Mouse (Mus musculus): ENCODE measurements around the gene Csrnp2. TPM values are rescaled to one million over a fixed set of nuclear protein-coding genes. Genes with fewer than 3 reads are reported as not detected.
A peak's percentile ranks its signal among the peaks of the same experiment; 100 is the strongest.
"Not testable (repeated sequence)": the region's sequence is repeated elsewhere in the genome, so short reads cannot be mapped to it uniquely, and the experiment has no call there.

Csrnp2 gene
- total and polyA plus RNA-seq, 3 experiments, result 1.7 to 2.7 (median 2.1) TPM

GRCm38 (mm10) chr15:100510072-100510471, 14.8 kb upstream of the Csrnp2 start:
- Histone ChIP-seq H3K9ac (ENCODE audit: low read depth, low read length) (no peak overlapping the region), H3K4me1 (ENCODE audit: control insufficient read depth, insufficient read depth, low read length) (no peaks in the 10 kb centered on the region), H3K36me3 (ENCODE audit: control insufficient read depth, insufficient read depth, low read length) (no peaks in the 10 kb centered on the region), H3K4me3 (no peak overlapping the region), H3K27ac (no peak overlapping the region), H3K79me2 (replicated peaks; ENCODE audit: control insufficient read depth, insufficient read depth, low read length) (no peaks in the 10 kb centered on the region), H3K27me3 (ENCODE audit: control insufficient read depth, insufficient read depth, low read length) (no peaks in the 10 kb centered on the region)
- DNase-seq, result no peak
- no peak for TF ChIP-seq EP300 (IDR thresholded peaks at IDR 0.05; ENCODE audit: insufficient read depth, low read depth, low read length)
- no peak for TF ChIP-seq POLR2A (IDR thresholded peaks at IDR 0.05; ENCODE audit: insufficient read depth, low read depth, low read length)
- TF ChIP-seq CTCF (IDR thresholded peaks at IDR 0.05), result no peak
- intact Hi-C loops (cut with DNase I), result no loop called here
- 96% methylated on average over 11 of the region's 11 CpGs for WGBS

GRCm38 (mm10) chr15:100508454-100509167, 13.3 kb upstream of the Csrnp2 start:
- no peaks in the 10 kb centered on the region for H3K79me2 ChIP-seq (replicated peaks; ENCODE audit: control insufficient read depth, insufficient read depth, low read length)
- DNase-seq, result no peak
- TF ChIP-seq POLR2A (IDR thresholded peaks at IDR 0.05; ENCODE audit: insufficient read depth, low read depth, low read length) (no peak), EP300 (IDR thresholded peaks at IDR 0.05; ENCODE audit: insufficient read depth, low read depth, low read length) (no peak), CTCF (IDR thresholded peaks at IDR 0.05) (no peak)
- no peak overlapping the region for H3K27ac ChIP-seq
- H3K4me3 ChIP-seq, result no peak overlapping the region
- no peak overlapping the region for H3K9ac ChIP-seq (ENCODE audit: low read depth, low read length)
- intact Hi-C loops (cut with DNase I), result no loop called here
- H3K4me1 ChIP-seq (ENCODE audit: control insufficient read depth, insufficient read depth, low read length), result no peaks in the 10 kb centered on the region
- no peaks in the 10 kb centered on the region for H3K36me3 ChIP-seq (ENCODE audit: control insufficient read depth, insufficient read depth, low read length)
- H3K27me3 ChIP-seq (ENCODE audit: control insufficient read depth, insufficient read depth, low read length), result no peaks in the 10 kb centered on the region
- 91% methylated on average over 13 of the region's 13 CpGs for WGBS

- DNase-seq; H3K36me3 ChIP-seq (ENCODE audit: control insufficient read depth, insufficient read depth, low read length); H3K79me2 ChIP-seq (replicated peaks; ENCODE audit: control insufficient read depth, insufficient read depth, low read length); H3K27ac ChIP-seq; intact Hi-C loops (cut with DNase I); H3K9ac ChIP-seq (ENCODE audit: low read depth, low read length); H3K4me1 ChIP-seq (ENCODE audit: control insufficient read depth, insufficient read depth, low read length); H3K27me3 ChIP-seq (ENCODE audit: control insufficient read depth, insufficient read depth, low read length); H3K4me3 ChIP-seq: not testable (repeated sequence)
- 56% methylated on average over 8 of the region's 8 CpGs for WGBS
These were observed 4.2 kb upstream of the Csrnp2 start for GRCm38 (mm10) chr15:100499506-100499905.

DNA sequence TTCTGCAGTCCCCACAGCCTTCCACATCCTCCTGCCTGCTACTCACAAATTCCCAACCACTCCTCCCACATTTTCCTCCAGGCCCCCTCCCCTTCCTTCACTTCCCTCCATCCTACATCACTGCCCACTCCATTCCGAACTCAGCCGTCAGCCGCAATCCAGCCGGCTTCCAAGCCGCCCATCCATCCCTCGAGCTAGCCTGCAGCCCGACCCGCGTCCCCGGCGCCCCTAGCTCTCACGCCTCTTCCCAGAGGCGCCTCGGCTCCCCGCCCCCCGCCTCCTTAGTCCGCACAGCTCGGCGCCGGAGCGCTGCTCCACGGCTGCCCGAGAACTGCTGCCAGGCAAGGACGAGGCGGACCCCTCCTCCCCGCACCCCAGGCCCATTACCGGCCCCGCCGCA, 641 bp downstream of the Csrnp2 start:
- intact Hi-C loops (cut with DNase I), result loop anchor here (2.0 to 5.0 kb wide), 2 partner anchors 26 to 58 kb away; partner anchors contain the start of genes Letmd1 and Tfcp2
- Histone ChIP-seq H3K27ac (peak overlapping the region; percentile 76), H3K27me3 (ENCODE audit: control insufficient read depth, insufficient read depth, low read length) (no peaks in the 10 kb centered on the region), H3K4me1 (ENCODE audit: control insufficient read depth, insufficient read depth, low read length) (peaks cover 6% of the 10 kb centered on the region), H3K9ac (ENCODE audit: low read depth, low read length) (peak overlapping the region; percentile 98), H3K36me3 (ENCODE audit: control insufficient read depth, insufficient read depth, low read length) (no peaks in the 10 kb centered on the region), H3K4me3 (peak overlapping the region; percentile 84), H3K79me2 (replicated peaks; ENCODE audit: control insufficient read depth, insufficient read depth, low read length) (peaks cover 5% of the 10 kb centered on the region)
- no peak for DNase-seq
- WGBS, result 1% methylated on average over 29 of the region's 29 CpGs
- TF ChIP-seq CTCF (IDR thresholded peaks at IDR 0.05), result no peak
- TF ChIP-seq EP300 (IDR thresholded peaks at IDR 0.05; ENCODE audit: insufficient read depth, low read depth, low read length), result no peak
- TF ChIP-seq POLR2A (IDR thresholded peaks at IDR 0.05; ENCODE audit: insufficient read depth, low read depth, low read length), result no peak

- peaks cover 5% of the 10 kb centered on the region for H3K79me2 ChIP-seq (replicated peaks; ENCODE audit: control insufficient read depth, insufficient read depth, low read length)
- intact Hi-C loops (cut with DNase I), result loop anchor here (5.0 kb wide), 1 partner anchor 60 kb away; the partner anchor contains the start of gene Tfcp2
- DNase-seq, result no peak
- no peak overlapping the region for H3K9ac ChIP-seq (ENCODE audit: low read depth, low read length)
- no peak overlapping the region for H3K4me3 ChIP-seq
- H3K36me3 ChIP-seq (ENCODE audit: control insufficient read depth, insufficient read depth, low read length), result no peaks in the 10 kb centered on the region
- 75% methylated on average over 9 of the region's 9 CpGs for whole genome bisulfite sequencing
- H3K27ac ChIP-seq, result no peak overlapping the region
- no peaks in the 10 kb centered on the region for H3K27me3 ChIP-seq (ENCODE audit: control insufficient read depth, insufficient read depth, low read length)
- TF ChIP-seq POLR2A (IDR thresholded peaks at IDR 0.05; ENCODE audit: insufficient read depth, low read depth, low read length) (no peak), CTCF (IDR thresholded peaks at IDR 0.05) (no peak), EP300 (IDR thresholded peaks at IDR 0.05; ENCODE audit: insufficient read depth, low read depth, low read length) (no peak)
- peaks cover 6% of the 10 kb centered on the region for H3K4me1 ChIP-seq (ENCODE audit: control insufficient read depth, insufficient read depth, low read length)
These were observed 3.3 kb downstream of the Csrnp2 start for GRCm38 (mm10) chr15:100491966-100492365.

GRCm38 (mm10) chr15:100489263-100489662, 6.0 kb downstream of the Csrnp2 start:
- no peak overlapping the region for H3K9ac ChIP-seq (ENCODE audit: low read depth, low read length)
- DNase-seq, result no peak

DNA sequence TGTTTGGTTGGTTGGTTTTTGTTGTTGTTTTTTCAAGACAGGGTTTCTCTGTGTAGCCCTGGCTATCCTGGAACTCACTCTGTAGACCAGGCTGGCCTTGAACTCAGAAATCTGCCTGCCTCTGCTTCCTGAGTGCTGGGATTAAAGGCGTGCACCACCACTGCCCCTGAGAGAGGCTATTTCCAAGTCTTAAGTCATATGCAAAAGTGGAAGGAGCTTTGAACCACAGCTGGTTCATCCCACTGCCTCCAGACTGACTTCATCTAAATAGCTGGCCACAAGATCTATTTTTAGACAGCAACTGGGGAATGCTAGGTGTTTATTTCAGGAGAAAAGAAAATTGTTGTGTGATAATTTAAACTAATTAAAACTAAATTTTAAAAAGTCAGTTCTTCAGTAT, 7.0 kb downstream of the Csrnp2 start:
- H3K36me3 ChIP-seq (ENCODE audit: control insufficient read depth, insufficient read depth, low read length); H3K4me3 ChIP-seq; H3K4me1 ChIP-seq (ENCODE audit: control insufficient read depth, insufficient read depth, low read length); H3K27ac ChIP-seq; H3K9ac ChIP-seq (ENCODE audit: low read depth, low read length); DNase-seq; intact Hi-C loops (cut with DNase I); H3K79me2 ChIP-seq (replicated peaks; ENCODE audit: control insufficient read depth, insufficient read depth, low read length); H3K27me3 ChIP-seq (ENCODE audit: control insufficient read depth, insufficient read depth, low read length): not testable (repeated sequence)
- WGBS, result 40% methylated on average over 1 of the region's 1 CpGs

More at GRCm38 (mm10) chr15:100489263-100489662, 6.0 kb downstream of the Csrnp2 start:
- 63% methylated on average over 15 of the region's 15 CpGs for WGBS
- Histone ChIP-seq H3K27me3 (ENCODE audit: control insufficient read depth, insufficient read depth, low read length) (no peaks in the 10 kb centered on the region), H3K4me3 (no peak overlapping the region), H3K4me1 (ENCODE audit: control insufficient read depth, insufficient read depth, low read length) (peaks cover 4% of the 10 kb centered on the region), H3K27ac (no peak overlapping the region), H3K36me3 (ENCODE audit: control insufficient read depth, insufficient read depth, low read length) (no peaks in the 10 kb centered on the region), H3K79me2 (replicated peaks; ENCODE audit: control insufficient read depth, insufficient read depth, low read length) (peaks cover 2% of the 10 kb centered on the region)
- intact Hi-C loops (cut with DNase I), result no loop called here
- TF ChIP-seq EP300 (IDR thresholded peaks at IDR 0.05; ENCODE audit: insufficient read depth, low read depth, low read length), result no peak
- TF ChIP-seq CTCF (IDR thresholded peaks at IDR 0.05), result no peak
- TF ChIP-seq POLR2A (IDR thresholded peaks at IDR 0.05; ENCODE audit: insufficient read depth, low read depth, low read length), result no peak

Measured in heart, adult 2 months (tissue).